Mouse (Mus musculus): ENCODE data around the gene Sphk2. TPM values are rescaled to one million over a fixed set of nuclear protein-coding genes. Genes with fewer than 3 reads are reported as not detected.

Gene Sphk2
- polyA plus RNA-seq, 1 experiment from 2014 or later, result 25.6 TPM

DNA sequence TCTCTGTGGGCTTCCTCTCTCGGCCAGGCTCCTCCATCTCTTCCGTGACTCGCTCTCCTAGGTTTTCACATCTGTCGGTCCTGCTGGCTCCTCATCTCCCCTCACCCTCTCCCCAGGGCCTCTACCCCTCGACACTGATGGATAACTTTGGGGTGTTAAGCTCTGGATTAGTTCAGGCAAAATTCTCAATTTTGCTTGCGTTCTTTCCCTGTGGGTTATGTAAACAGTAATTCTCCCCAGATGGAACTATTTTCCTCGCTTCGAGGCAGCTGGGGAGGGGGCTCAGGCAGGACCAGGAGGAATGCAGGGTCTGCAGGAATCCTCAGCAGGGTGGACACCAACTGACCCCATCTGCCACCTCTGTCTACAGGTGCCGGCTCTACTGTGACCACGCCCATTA is 32.0 kb downstream of the Sphk2 start:
- DNase-seq (ENCODE audit: low spot score) (no peak), ATAC-seq (replicated peaks; ENCODE audit: low FRiP score) (no peak)
- Histone ChIP-seq H3K4me1 (replicated peaks; ENCODE audit: control insufficient read depth, insufficient read depth, low read length) (peaks cover 6% of the 10 kb centered on the region), H3K4me3 (ENCODE audit: low read depth, low read length) (no peak overlapping the region), H3K4me2 (no peak overlapping the region), H3K27me3 (replicated peaks; ENCODE audit: control insufficient read depth, insufficient read depth, low read length) (no peaks in the 10 kb centered on the region), H3K9ac (ENCODE audit: low read depth, low read length) (no peak overlapping the region), H3K36me3 (ENCODE audit: control insufficient read depth, insufficient read depth, low read length) (no peaks in the 10 kb centered on the region), H3K27ac (ENCODE audit: low read depth, low read length) (no peak overlapping the region), H3K9me3 (ENCODE audit: control insufficient read depth, low read length) (no peaks in the 10 kb centered on the region)
- WGBS, result 51% methylated on average over 10 of the region's 10 CpGs

DNA sequence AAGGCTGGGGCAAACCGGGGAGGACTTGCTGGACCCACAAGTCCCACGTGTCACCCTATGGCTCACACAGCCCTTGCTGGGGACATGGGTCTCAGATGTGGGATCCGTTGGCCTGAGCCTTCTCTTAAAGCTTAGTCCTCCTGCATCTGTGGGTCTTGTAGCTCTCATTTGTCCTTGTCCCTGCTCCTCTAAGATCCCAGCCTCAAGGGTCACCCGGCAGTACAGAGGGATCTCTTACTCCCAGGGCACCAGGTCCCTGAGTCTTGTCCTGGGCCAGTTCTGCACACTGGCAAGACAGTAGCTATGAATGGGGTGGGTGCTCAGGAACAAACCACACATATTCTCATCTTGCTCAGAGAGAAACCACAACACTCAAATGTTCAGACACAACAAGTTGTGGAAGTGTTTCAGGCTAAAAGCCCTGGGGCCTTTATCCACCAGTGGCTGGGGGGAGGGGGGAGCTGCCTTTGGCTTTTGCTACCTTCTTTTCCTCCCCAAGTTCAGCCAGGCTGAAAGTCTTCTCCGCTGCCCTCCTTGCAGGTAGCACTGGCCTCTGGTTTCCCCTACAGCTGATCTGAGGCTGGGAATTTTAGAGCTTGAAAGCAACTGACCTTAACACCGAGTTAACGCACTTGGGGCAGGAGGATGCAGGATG is 34.3 kb downstream of the Sphk2 start, which contains the start of gene Ntn5:
Ntn5 (plus strand) TSS at position 627 of the 655 bp plus-strand sequence.
- no peak for DNase-seq (ENCODE audit: low spot score)
- no peak within 1 kb of the TSS for H3K27ac ChIP-seq (ENCODE audit: low read depth, low read length)
- no peaks in the 10 kb centered on the region for H3K36me3 ChIP-seq (ENCODE audit: control insufficient read depth, insufficient read depth, low read length)
- no peak within 1 kb of the TSS for H3K4me3 ChIP-seq (ENCODE audit: low read depth, low read length)
- H3K4me2 ChIP-seq, result no peak within 1 kb of the TSS
- no peaks in the 10 kb centered on the region for H3K27me3 ChIP-seq (replicated peaks; ENCODE audit: control insufficient read depth, insufficient read depth, low read length)
- H3K9me3 ChIP-seq (ENCODE audit: control insufficient read depth, low read length), result no peaks in the 10 kb centered on the region
- H3K4me1 ChIP-seq (replicated peaks; ENCODE audit: control insufficient read depth, insufficient read depth, low read length), result peaks cover 7% of the 10 kb centered on the region; the same call in 1 of the 2 replicates
- WGBS, result 77% methylated on average over 7 of the region's 7 CpGs
- no peak within 1 kb of the TSS for H3K9ac ChIP-seq (ENCODE audit: low read depth, low read length)
- ATAC-seq (replicated peaks; ENCODE audit: low FRiP score), result no peak

- Histone ChIP-seq H3K9ac (ENCODE audit: low read depth, low read length) (peak overlapping the region; percentile 44), H3K4me3 (ENCODE audit: low read depth, low read length) (no peak overlapping the region), H3K27me3 (replicated peaks; ENCODE audit: control insufficient read depth, insufficient read depth, low read length) (no peaks in the 10 kb centered on the region), H3K4me2 (peak overlapping the region; percentile 52), H3K27ac (ENCODE audit: low read depth, low read length) (no peak overlapping the region), H3K9me3 (ENCODE audit: control insufficient read depth, low read length) (no peaks in the 10 kb centered on the region), H3K4me1 (replicated peaks; ENCODE audit: control insufficient read depth, insufficient read depth, low read length) (peaks cover 7% of the 10 kb centered on the region; the same call in 1 of the 2 replicates), H3K36me3 (ENCODE audit: control insufficient read depth, insufficient read depth, low read length) (no peaks in the 10 kb centered on the region)
- ATAC-seq (replicated peaks; ENCODE audit: low FRiP score) (peak; percentile 61), DNase-seq (ENCODE audit: low spot score) (peak; percentile 81)
- 25% methylated on average over 14 of the region's 14 CpGs for WGBS
These were observed 35.4 kb downstream of the Sphk2 start for GRCm38 (mm10) chr7:45682144-45683126.

DNA sequence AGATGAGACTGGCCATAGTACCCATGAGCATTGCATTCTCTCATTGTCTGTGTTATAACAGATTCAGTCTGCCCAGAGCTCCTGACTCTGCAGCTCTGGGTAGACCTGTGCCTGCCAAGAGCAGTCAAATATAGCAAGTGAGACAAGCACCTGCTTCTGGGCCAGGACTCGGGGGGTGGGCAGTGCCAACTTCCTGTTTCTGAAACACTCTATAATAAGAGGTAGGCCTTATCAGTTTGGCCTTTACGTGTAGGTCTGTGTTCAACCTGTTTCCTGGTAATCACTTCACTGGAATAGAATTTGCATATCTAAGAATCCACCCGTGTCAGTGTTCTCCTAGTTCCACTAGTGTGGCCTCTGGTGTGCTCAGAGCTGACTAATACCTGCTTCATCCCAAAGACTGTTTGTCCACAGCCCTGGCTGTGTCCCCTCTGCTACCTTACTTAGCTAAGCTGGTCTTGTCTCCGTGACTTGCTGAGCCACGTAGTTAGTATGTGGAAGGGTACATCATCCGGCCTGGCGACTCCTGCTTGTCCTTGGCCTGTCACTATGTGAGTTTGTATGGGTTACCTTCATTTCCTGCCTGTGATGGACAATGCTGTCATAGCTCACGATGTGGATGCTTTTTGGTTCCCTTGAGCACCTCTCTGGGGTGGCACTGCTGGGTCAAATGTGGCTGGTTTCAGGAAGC is 36.6 kb downstream of the Sphk2 start:
- H3K36me3 ChIP-seq (ENCODE audit: control insufficient read depth, insufficient read depth, low read length), result no peaks in the 10 kb centered on the region
- peaks cover 7% of the 10 kb centered on the region; the same call in 1 of the 2 replicates for H3K4me1 ChIP-seq (replicated peaks; ENCODE audit: control insufficient read depth, insufficient read depth, low read length)
- 63% methylated on average over 8 of the region's 8 CpGs for whole genome bisulfite sequencing
- no peaks in the 10 kb centered on the region for H3K27me3 ChIP-seq (replicated peaks; ENCODE audit: control insufficient read depth, insufficient read depth, low read length)
- H3K4me3 ChIP-seq (ENCODE audit: low read depth, low read length), result no peak overlapping the region
- H3K4me2 ChIP-seq, result no peak overlapping the region
- ATAC-seq (replicated peaks; ENCODE audit: low FRiP score) (no peak), DNase-seq (ENCODE audit: low spot score) (no peak)
- H3K9me3 ChIP-seq (ENCODE audit: control insufficient read depth, low read length), result no peaks in the 10 kb centered on the region
- H3K27ac ChIP-seq (ENCODE audit: low read depth, low read length), result no peak overlapping the region
- no peak overlapping the region for H3K9ac ChIP-seq (ENCODE audit: low read depth, low read length)

DNA sequence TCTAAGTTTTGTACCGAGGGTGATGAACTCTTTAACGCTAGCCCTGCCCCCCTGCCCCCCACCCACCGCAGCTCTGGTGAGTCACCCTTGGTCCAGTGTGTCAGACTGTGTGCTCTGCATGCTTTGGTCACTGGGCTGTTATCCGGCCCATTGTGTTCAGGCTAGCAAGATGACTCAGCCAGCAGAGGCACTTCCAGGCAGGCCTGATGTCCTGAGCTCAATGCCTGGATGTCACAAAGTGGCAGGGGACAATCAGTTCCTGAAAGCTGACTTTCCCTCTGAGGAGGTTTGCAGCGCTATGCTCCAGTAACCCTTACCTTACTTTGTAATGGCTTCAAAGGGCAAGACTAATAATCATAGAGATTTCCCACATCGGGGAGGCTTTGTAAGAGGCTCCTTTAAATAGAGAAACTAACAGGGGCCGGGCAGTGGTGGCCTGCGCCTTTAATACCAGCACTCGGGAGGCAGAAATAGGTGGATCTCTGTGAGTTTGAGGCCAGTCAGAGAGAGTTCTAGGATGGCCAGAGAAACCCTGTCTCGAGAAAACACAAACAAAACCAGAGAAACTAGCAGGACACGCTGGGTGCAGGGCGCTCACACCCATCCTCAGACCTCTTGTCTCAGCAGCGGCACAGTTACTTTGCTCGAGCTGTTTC is 37.7 kb downstream of the Sphk2 start:
- Histone ChIP-seq H3K27me3 (replicated peaks; ENCODE audit: control insufficient read depth, insufficient read depth, low read length) (no peaks in the 10 kb centered on the region), H3K4me1 (replicated peaks; ENCODE audit: control insufficient read depth, insufficient read depth, low read length) (peaks cover 7% of the 10 kb centered on the region; the same call in 1 of the 2 replicates), H3K36me3 (ENCODE audit: control insufficient read depth, insufficient read depth, low read length) (no peaks in the 10 kb centered on the region), H3K4me2 (no peak overlapping the region), H3K9ac (ENCODE audit: low read depth, low read length) (no peak overlapping the region), H3K27ac (ENCODE audit: low read depth, low read length) (no peak overlapping the region), H3K4me3 (ENCODE audit: low read depth, low read length) (no peak overlapping the region), H3K9me3 (ENCODE audit: control insufficient read depth, low read length) (no peaks in the 10 kb centered on the region)
- ATAC-seq (replicated peaks; ENCODE audit: low FRiP score), result no peak
- 72% methylated on average over 14 of the region's 14 CpGs for WGBS
- DNase-seq (ENCODE audit: low spot score), result no peak

GRCm38 (mm10) chr7:45678513-45678912 is 39.3 kb downstream of the Sphk2 start:
- WGBS, result 83% methylated on average over 14 of the region's 14 CpGs
- no peaks in the 10 kb centered on the region for H3K27me3 ChIP-seq (replicated peaks; ENCODE audit: control insufficient read depth, insufficient read depth, low read length)
- H3K4me2 ChIP-seq, result no peak overlapping the region
- ATAC-seq (replicated peaks; ENCODE audit: low FRiP score) (no peak), DNase-seq (ENCODE audit: low spot score) (no peak)
- H3K9me3 ChIP-seq (ENCODE audit: control insufficient read depth, low read length), result no peaks in the 10 kb centered on the region
- no peak overlapping the region for H3K27ac ChIP-seq (ENCODE audit: low read depth, low read length)
- H3K4me1 ChIP-seq (replicated peaks; ENCODE audit: control insufficient read depth, insufficient read depth, low read length), result peaks cover 7% of the 10 kb centered on the region; the same call in 1 of the 2 replicates
- no peak overlapping the region for H3K4me3 ChIP-seq (ENCODE audit: low read depth, low read length)
- no peaks in the 10 kb centered on the region for H3K36me3 ChIP-seq (ENCODE audit: control insufficient read depth, insufficient read depth, low read length)
- no peak overlapping the region for H3K9ac ChIP-seq (ENCODE audit: low read depth, low read length)

DNA sequence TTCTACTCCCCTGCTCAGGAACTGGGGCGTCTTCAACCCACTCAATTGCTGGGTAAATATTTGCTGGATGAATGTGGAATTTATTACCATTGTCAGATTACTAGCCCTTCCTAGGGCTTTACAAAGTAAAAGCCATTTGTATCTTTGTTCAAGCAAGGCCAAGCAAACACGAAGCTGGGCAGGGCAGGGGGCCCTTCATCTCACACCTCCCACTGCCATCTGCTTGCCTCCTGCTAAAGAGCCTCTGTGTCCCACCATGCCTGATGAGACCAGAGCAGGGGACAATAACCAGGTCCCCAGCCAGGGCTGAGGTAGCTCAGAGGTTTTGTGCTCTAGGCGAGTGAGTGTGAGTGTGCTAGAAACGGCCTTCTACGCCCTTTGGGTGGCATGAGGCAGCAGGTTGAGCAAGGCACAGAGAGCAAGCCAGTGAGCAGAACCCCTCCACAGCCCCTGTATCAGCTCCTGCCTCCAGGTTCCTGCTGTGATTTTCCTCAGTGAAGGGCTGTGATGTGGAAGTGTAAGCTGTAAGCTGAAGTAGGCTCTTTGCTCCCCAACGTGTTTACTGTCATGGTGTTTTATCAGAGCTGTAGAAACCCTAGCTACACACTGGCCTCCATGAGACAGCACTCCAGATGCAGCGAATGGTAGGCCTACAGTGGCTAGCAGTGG is 40.0 kb downstream of the Sphk2 start:
- ATAC-seq (replicated peaks; ENCODE audit: low FRiP score) (no peak), DNase-seq (ENCODE audit: low spot score) (no peak)
- H3K36me3 ChIP-seq (ENCODE audit: control insufficient read depth, insufficient read depth, low read length), result no peaks in the 10 kb centered on the region
- H3K27ac ChIP-seq (ENCODE audit: low read depth, low read length), result no peak overlapping the region
- peaks cover 7% of the 10 kb centered on the region; the same call in 1 of the 2 replicates for H3K4me1 ChIP-seq (replicated peaks; ENCODE audit: control insufficient read depth, insufficient read depth, low read length)
- H3K9ac ChIP-seq (ENCODE audit: low read depth, low read length), result no peak overlapping the region
- no peak overlapping the region for H3K4me3 ChIP-seq (ENCODE audit: low read depth, low read length)
- 73% methylated on average over 7 of the region's 7 CpGs for WGBS
- H3K27me3 ChIP-seq (replicated peaks; ENCODE audit: control insufficient read depth, insufficient read depth, low read length), result no peaks in the 10 kb centered on the region
- H3K4me2 ChIP-seq, result no peak overlapping the region
- H3K9me3 ChIP-seq (ENCODE audit: control insufficient read depth, low read length), result no peaks in the 10 kb centered on the region

Data from liver, embryonic 11.5 days (tissue).